Mouse (Mus musculus): Measurements from ENCODE around the gene Znrf1. TPM values are rescaled to one million over a fixed set of nuclear protein-coding genes. Genes with fewer than 3 reads are reported as not detected.

Znrf1 gene
- polyA plus RNA-seq, 1 experiment from 2014 or later: 66.0 TPM

DNA sequence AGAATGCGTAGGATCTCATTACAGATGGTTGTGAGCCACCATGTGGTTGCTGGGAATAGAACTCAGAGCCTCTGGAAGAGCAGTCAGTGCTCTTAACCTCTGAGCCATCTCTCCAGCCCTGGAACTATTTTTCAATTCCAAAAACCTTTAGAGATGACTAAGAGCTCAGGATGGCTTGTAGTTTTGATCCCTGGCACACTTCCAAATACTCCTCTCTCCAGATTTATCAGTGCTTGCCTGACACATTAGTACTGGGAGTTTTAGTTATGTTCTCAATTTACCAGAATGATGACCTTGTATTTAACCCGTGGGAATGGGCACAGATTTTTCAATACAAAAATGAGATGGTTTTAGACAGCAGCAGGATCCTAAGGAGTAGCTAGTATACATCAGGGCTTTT is 130.9 kb downstream of the Znrf1 start:
- Histone ChIP-seq H3K4me2 (ENCODE audit: low read length) (no peak overlapping the region), H3K27me3 (replicated peaks; ENCODE audit: control insufficient read depth, insufficient read depth, low read length) (no peaks in the 10 kb centered on the region), H3K36me3 (ENCODE audit: control insufficient read depth, insufficient read depth) (peaks cover 21% of the 10 kb centered on the region), H3K4me3 (replicated peaks; ENCODE audit: low read length) (no peak overlapping the region), H3K9me3 (ENCODE audit: control insufficient read depth, low read length) (no peaks in the 10 kb centered on the region), H3K4me1 (replicated peaks; ENCODE audit: control insufficient read depth, insufficient read depth, low read length) (no peaks in the 10 kb centered on the region), H3K9ac (replicated peaks; ENCODE audit: low read depth, low read length) (no peak overlapping the region), H3K27ac (ENCODE audit: low read length) (no peak overlapping the region)
- 92% methylated on average over 2 of the region's 2 CpGs for WGBS
- no peak for ATAC-seq

Other genes with a start within 250 kb of the Znrf1 start
- 33.5 and 36.7 TPM in 2 replicates for gene Rfwd3, start 235.9 kb upstream of the Znrf1 start, polyA plus RNA-seq (2015; fragmentation: Nextera tagmentation; extraction: Ambion mirVana)
- gene Mlkl, start 197.9 kb upstream of the Znrf1 start, polyA plus RNA-seq (2015; fragmentation: Nextera tagmentation; extraction: Ambion mirVana): 0.41 and 0.87 TPM in 2 replicates
- gene Fa2h, start 142.3 kb upstream of the Znrf1 start, polyA plus RNA-seq (2015; fragmentation: Nextera tagmentation; extraction: Ambion mirVana): not detected in 2 replicates
- 8.3 and 9.4 TPM in 2 replicates for gene Wdr59, start 14.0 kb upstream of the Znrf1 start, polyA plus RNA-seq (2015; fragmentation: Nextera tagmentation; extraction: Ambion mirVana)
- gene Ldhd, start 94.3 kb downstream of the Znrf1 start, polyA plus RNA-seq (2015; fragmentation: Nextera tagmentation; extraction: Ambion mirVana): 0.71 TPM in 2 replicates
- gene Zfp1, start 107.3 kb downstream of the Znrf1 start, polyA plus RNA-seq (2015; fragmentation: Nextera tagmentation; extraction: Ambion mirVana): 32.5 and 35.7 TPM in 2 replicates
- not detected in 2 replicates for gene Ctrb1, start 154.9 kb downstream of the Znrf1 start, polyA plus RNA-seq (2015; fragmentation: Nextera tagmentation; extraction: Ambion mirVana)
- 45.9 and 52.5 TPM in 2 replicates for gene Bcar1, start 207.7 kb downstream of the Znrf1 start, polyA plus RNA-seq (2015; fragmentation: Nextera tagmentation; extraction: Ambion mirVana)